Mouse (Mus musculus) hindbrain, embryonic 10.5 days (tissue): ENCODE measurements around the gene Med18. TPM values are rescaled to one million over a fixed set of nuclear protein-coding genes. Genes with fewer than 3 reads are reported as not detected.

Experiments used
- polyA plus RNA-seq: library from polyadenylated mRNA; unstranded; fragments of >200 nt; fragmentation: Nextera tagmentation; extraction: Ambion mirVana; gene quantifications from 2 replicates; pipeline ENCODE4 v1.2.1, GENCODE M21; 2016

The Med18 gene
- polyA plus RNA-seq, 1 experiment from 2014 or later: 29.0 TPM

Other genes starting within 250 kb of the Med18 start
- 42.5 and 45.3 TPM in 2 replicates for gene Gmeb1, start 202.3 kb downstream of the Med18 start, polyA plus RNA-seq
- 60.9 and 62.1 TPM in 2 replicates for gene Taf12, start 189.5 kb downstream of the Med18 start, polyA plus RNA-seq
- 0.77 and 0.96 TPM in 2 replicates for gene Rab42, start 160.5 kb downstream of the Med18 start, polyA plus RNA-seq
- 90.6 and 91.5 TPM in 2 replicates for gene Trnau1ap, start 134.4 kb downstream of the Med18 start, polyA plus RNA-seq
- 116 and 157 TPM in 2 replicates for gene Rcc1, start 110.3 kb downstream of the Med18 start, polyA plus RNA-seq
- gene Phactr4, start 41.4 kb downstream of the Med18 start, polyA plus RNA-seq: 24.2 and 25.5 TPM in 2 replicates
- gene Sesn2, start 46.6 kb upstream of the Med18 start, polyA plus RNA-seq: 12.9 and 13.0 TPM in 2 replicates
- gene Atpif1, start 69.7 kb upstream of the Med18 start, polyA plus RNA-seq: 1,033 and 1,169 TPM in 2 replicates
- 202 and 214 TPM in 2 replicates for gene Dnajc8, start 71.6 kb upstream of the Med18 start, polyA plus RNA-seq
- gene Ptafr, start 100.1 kb upstream of the Med18 start, polyA plus RNA-seq: 0.42 and 0.81 TPM in 2 replicates
- 24.2 and 33.0 TPM in 2 replicates for gene Eya3, start 175.1 kb upstream of the Med18 start, polyA plus RNA-seq